Mouse (Mus musculus) erythroid progenitor cell, adult 5-6 weeks (primary cell): ENCODE results near the gene Sik1. TPM values are rescaled to one million over a fixed set of nuclear protein-coding genes. Genes with fewer than 3 reads are reported as not detected.

Source experiments
- ATAC-seq: replicated peaks from 2 replicates; pipeline ENCODE4 v1.8.0; 2016; ENCODE audit warnings: moderate number of reproducible peaks, mild to moderate bottlenecking, moderate TSS enrichment, inconsistent platforms; ENCODE audit not compliant: poor library complexity, low FRiP score, severe bottlenecking
- total RNA-seq, 2 experiments: library from RNA; stranded (forward) in 1 of 2; stranded (reverse) in 1 of 2; fragments of 150-400 nt in 1 of 2; fragments of 186-747, 209-891 nt in 1 of 2; gene quantifications; 2 replicates each; pipeline versions ENCODE4 v1.2.3 to v1.2.4; 2015 to 2017; ENCODE audit warnings: low replicate concordance in 2 of 2

Sik1 gene
- total RNA-seq, 2 experiments from 2014 or later: 5.9 to 9.2 TPM

DNA sequence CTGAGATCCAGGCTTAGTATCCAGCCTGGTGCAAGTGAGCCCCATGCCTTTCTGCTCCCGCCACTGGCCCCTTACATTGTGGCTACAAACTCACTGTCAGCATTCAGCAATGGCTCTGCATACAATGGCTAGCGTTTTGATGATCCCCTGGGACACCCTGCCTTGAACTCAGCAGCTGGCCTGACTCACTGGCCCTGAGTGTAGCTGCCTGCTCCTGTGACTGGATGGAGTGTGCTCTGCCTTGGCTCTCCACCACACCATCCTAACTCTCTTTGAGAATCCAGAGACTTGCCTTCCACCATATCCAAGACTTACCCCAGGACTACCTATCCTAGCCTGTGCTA, 19.4 kb downstream of the Sik1 start:
- no peak for ATAC-seq

DNA sequence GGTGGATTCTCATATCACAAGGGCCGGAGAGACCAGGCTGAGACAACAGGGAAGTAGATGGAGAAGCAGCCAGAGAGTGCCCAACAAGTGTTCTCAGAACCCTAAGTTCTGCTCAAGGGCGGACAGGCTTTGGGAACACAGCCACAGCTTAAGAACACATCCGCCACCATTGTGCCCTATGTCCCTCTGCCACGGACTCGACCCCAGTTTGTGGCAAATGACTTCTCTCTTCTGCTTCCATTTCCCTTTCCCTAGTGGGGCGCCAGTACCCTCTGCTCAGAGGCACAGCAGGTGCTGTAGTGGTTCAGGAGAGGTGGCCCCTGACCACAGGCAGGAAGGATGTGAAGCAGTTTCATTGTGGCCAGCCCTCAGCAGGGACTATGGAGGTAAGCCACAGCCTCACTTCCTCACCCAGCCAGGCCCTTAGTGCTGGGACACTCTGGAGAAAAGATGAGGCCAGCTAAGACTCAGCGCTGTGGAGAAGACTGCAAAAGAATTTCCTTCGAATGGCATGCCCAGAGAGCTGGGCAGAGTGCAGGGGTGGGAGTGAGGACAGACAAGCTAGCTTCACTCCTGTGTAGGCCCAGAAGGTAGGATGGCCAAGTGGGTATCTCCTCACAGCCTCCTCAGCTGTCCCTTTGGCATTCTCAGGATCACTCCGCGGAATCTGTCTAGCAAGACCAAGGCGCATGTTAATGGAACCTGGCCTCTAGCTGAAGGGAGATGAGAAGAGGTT, 19.9 kb downstream of the Sik1 start:
- ATAC-seq: no peak

DNA sequence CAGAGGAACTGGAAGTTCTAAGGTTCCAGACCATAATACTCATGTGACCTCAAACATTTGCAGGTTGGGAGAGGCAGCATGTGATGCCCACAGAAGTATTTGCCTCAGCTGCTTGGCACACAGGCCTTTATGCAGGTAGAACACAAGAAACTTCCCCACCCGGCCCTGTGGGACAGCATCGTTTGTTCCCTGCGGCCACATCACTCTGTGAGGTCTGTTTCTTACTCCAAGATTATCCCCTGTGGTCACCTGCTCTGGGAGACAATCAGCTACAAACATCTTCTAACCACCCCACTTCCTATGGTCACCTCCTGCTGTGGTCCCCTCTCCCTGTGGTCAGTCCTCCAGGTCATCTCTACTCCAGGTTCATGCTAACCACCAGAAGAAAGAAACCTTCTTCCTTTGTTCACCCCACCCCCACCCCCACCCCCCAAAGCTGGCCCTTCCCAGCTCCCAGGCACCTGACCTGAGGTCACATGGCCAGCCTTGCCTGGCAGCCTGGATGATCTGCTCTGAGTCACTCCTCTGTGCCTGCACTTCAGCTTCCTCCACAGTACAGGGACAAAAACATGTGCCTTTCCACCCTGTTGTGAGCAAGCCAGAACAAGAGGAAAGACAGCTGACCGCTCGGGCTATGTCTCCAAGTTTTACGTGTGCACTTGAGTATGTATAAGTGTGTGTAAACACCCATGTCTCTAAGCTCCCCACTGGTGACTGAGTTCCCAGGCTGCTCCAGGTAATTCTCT, 21.1 kb downstream of the Sik1 start:
- ATAC-seq: no peak

DNA sequence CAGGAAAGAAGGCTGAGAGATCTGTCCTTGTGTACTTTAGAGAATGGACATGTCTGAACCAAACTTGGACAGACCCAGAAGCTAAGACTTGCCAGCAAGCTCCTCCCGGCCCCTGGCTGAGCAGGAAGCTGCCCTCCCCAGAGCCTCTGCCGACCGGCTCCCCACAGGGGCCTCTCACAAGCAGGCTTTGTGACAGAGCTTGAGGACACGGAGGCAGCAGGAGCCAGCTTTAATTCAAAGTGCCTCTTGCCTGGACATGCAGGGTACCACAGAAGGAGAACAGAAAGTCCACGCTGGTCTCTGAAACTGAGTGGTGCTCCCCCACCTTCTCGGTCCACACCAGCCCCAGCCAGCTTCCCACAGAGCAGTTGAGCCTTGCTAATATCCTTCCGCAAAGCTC, 21.9 kb downstream of the Sik1 start:
- ATAC-seq: no peak

DNA sequence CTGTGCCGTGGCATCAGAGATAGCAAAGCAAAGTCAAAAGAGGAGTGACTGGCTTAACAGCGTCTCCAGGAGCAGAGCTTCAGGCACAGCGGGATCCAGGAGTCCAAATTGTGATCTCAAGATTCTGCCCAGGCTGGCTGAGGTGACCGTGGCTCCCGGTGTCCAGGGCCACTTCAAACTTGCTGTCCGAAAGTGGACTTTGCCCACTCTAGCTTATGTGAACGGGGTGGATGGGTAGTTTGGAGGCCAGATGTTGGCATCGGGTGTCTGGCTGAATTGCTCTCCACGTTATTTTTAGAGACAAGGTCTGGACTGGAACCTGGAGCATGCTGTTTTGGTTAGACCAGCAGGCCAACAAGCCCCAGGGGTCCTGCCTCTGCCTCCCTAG, 23.0 kb downstream of the Sik1 start:
- no peak for ATAC-seq

DNA sequence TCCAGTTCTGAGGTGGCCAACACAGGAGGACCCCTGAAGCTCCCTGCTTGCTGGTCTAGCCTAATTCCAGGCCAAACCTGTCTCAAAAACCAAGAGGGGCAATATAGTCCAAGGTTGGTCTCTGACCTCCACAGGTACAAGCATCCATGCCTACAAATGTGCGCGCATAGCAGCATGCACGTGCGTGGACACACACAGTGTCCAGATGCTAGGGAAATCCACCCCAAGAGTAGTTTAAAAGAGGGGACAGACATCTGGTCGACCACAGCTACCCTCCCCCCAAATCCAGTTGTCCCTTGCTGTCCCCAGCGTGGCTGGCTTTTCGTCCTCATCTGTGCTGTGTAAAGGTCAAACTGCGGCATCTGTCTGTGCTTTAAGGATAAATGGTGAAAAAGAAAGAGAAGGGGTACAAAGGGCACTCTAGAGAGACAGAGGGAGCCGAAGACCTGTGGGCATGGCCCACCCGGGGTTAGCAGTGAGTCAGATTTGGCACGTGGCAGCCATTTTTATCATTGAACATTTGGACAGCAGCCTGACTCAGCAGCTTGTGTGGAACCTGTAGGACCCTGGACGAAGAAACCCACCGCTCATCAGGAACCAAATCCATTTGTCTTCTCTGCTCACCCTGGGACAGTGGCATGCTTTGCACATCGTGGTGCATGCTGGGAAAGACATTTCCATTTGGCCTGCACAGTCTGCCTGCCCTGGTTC, 23.6 kb downstream of the Sik1 start:
- no peak for ATAC-seq

DNA sequence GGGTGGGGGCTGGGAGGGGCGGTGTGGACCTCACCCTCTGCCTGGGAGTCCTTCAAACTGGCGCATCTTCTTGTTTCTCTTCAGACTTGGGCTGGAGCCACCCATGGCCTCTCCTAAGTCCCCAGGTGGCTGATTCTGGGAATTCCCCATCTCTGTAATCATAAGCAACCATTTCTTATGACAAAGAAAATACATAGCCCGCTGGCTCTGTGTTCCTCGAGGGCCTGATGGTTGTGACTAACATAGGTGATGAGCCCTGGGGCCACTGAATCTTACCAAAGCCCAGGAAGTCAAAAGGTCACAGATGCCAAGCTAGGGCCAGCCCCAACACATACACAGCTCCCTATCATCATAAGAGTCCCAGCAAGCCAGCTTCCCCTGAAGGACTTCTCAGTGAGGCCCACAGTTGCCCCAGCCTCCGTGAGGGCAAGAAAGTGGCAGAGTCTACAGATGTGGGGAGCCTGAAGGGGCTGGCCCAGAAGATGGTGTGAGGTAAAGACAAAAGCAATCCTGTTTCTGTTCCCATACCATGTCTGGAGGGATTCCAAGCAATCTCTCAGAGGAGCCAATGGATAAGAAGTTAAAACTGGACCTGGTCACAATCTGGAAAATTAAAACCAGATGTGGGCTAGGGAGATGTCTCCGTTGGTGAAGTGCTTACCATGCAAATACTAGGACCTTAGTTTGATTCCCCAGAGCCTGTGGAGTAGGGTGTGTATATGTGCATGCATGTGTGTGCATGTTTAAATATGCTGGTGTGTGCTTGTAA, 24.3 kb downstream of the Sik1 start:
- ATAC-seq: no peak

DNA sequence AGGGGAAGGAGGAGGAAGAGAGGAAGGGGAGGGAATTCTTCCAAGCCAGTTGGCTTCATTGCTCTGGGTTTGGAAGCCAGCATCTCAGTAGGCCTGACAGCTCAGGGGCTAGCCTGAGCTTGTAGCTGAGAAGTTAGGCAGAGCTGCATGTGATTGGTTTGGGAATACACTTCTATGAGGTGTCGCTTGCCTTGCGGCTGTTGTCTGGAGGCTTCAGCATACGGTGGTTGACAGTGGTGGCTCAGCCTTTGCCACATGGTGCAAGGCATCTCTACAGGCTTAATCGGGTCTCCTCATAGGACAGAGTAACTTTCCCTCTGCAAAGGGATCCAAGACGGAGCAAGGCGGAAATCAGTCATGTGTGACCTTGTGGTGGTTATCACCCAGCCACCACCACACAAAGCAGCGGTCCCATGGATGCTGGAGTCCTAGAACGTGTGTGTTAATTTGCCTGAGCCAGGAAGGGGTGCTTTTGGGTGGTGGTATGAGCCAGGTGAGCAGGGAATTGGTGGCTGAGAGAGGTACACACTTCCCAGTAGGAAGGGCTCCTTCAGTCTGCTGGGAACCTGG, 25.0 kb downstream of the Sik1 start:
- no peak for ATAC-seq

DNA sequence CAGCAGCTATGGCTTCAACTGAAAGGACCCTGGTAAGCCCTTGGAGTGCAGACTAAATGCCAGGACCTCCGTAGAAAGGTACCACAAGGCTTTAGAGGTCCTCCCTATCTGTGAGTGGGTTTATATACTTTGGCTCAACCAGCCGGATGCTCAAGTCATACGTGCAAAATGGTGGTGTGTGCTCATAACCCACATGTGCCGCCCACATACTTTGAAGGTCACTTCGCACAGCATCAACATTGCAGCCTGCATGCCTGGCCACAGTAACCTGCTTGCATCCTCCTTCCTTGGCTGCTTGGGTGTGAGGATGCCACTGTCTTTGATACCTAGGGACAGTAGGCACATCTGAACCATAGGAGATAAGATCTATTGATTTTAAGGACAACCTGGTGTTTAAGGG, 26.7 kb downstream of the Sik1 start:
- ATAC-seq: no peak

DNA sequence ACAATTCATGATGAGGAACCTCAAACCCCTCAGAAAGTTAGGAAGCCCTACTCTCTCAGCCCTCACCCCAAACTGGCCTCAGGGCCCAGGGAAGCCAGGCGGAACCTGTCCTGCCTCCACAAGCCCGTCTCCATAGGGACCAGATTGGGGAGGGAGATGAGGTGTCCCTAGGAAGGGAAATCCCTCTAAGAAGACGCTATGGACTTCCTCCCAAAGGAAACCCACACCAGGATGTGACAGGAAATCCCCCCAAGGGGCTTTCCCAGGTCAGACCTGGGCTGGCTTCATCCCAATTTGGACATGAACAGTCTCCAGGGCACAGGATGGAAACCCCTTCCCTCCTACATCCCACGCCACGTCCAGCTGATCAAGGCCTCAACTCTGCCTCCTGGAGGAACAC, 27.5 kb downstream of the Sik1 start:
- ATAC-seq: no peak

DNA sequence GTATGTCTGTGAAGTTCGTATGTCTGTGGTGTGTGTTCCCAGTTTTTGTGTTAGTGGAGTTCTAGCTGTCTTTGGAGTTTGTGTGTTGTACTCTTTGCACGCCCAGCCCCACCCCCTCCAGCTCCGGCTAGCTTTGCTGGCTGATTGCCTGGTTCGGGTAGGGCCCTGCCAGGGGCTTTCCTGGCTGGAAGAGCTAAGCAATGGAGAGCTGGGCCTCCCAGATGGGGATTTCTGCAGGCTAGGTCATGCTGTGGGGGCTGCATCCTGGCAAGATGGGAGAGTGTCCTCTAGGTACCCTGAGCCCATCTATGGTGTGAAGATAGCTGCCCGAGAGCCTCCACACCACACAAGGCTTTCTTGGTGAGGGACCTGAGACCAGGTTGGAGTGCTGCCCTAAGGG, 28.4 kb downstream of the Sik1 start:
- no peak for ATAC-seq

DNA sequence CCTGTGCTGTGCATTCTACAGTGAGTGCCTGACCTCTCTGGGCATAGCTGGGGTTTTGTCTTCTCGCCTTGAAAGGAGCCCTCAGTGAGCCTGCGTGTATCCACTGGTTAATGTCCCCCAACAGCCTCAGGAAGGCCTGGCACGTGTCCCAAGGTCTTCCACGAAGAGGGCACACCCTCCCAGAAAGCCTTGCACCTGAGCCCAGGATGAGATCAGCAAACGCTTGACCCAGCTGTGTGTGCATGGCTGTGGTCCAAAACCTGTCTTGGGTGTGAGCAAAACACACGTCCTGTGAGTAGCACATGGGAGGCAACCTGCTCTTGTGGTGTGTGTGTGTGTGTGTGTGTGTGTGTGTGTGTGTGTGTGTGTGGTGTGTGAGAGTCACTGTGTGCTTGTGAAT, 28.9 kb downstream of the Sik1 start:
- ATAC-seq: no peak

DNA sequence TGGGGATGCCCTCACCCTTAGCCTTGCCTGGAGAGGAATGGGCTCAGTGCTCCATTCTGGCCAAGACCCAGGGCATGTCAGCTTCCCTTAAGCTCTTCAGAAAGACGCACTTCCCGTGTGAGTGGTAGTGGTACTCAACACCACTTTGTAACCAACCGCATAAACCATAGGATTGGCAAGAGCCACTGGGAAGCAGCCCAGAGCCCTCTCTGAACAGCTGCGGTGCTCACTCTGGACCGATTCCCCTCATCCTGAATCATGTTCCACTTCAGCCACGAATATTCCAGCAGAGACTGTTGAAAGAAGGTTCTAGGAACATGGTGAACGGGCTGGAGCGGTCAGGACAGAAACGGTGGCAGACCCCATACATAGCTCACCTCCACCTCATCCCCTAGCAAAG, 29.9 kb downstream of the Sik1 start:
- no peak for ATAC-seq

DNA sequence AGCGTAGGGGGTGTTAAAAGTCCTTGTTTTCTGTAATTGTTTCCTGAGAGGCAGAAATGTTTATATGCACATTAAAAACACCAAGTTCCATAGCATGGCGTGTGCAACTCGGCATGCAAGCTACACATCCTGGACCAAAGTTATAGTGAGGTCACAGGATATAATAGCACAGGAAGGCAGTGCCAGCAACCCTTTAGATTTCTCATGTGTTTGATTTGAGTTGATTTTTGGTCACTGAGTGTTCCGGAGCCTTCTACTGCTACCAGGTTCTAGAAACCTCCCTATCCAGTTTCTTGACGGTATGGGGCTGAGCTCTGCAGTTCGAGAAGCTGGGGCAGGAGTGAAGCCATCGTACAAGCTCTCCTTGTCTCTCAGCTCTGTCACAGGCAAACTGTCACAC, 30.8 kb downstream of the Sik1 start:
- ATAC-seq: no peak

DNA sequence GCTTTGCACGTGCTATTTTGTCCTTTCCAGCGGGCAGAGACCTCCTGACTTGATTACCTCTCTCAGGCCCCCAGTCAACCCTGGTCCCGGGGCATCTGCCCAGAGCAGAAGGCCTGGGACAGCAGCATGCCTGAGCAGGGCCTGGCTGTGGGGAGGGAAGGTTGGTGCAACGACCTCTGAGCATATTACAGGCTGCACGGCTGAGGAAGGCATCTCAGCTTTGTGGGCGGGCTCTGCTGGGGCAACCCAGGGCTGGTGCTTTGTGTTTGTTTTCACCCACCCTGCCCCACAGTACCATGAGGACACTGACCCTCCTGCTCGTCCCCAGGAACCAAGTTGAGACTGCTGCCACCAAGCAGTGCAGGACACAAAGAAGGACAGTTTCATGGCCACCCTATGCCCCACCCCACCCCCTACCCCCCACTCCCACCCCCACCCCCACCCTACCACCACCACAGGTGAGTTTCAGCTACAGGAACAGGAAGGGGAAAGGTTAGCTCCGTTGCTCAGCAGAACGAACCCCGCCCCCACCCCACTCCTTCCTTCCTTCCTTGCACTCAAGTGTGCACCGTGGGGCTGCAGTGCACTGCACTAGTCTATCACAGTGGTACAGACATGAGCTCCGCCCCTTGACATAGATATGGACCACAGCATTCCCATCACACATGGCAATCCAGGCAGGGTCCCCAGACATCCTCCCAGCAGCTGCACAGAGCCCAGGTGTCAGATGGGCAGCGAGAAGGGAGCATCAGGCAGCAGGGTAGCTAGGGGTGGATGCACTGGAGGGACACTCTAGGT, 34.3 kb downstream of the Sik1 start:
- no peak for ATAC-seq

DNA sequence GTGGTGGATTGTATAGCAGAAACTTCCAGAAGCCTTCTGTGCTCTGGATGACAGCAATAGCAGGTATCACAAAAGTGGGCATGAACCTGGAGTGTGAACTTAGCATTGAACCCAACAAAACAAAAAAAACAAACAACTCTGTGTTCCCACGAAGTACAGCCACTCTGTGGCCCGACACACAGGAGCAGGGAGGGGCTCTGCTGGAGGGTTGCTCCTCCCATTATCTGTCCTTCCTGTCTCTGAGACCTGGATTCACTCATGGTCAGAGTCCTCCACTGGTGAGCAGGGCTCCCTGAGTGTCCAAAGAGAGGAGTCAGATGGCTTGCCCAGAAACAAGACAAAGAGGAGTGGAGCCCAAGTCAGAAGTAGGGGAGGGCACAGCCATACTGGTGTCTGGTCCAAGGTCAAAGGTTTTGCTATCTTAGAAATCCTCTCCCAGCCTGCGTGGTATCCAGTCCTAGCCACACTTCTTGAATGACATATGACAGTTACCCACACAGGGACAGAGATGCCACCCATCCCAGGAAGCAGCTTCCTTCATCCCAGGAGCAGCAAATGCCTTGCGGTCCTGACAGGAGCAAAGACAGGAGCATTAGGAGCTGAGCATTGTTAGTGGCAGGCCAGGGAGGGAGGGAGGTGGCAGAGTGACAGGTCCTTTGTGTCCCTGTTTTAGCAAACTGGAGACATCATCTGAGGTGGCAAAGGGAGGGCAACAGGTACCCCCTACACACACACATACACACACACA, 35.3 kb downstream of the Sik1 start:
- no peak for ATAC-seq

DNA sequence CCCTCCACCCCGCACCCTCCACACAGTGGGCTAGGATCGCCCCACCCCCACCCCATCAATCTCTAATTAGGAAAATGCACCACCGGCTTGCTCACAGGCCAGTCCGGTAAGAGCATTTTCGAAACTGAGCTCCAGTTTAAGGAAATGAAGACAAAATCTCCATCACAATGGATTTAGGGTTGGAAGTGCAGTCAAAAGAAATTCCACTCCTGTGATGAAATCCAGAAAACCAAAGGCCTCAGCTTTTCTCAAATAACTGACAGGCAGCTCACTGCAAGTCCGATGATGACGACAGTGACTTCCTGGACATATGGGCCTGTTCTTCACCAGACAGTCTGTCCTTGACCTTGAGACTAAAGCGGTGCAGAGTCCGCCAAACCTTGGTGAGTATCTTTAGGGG, 36.2 kb downstream of the Sik1 start:
- ATAC-seq: no peak

DNA sequence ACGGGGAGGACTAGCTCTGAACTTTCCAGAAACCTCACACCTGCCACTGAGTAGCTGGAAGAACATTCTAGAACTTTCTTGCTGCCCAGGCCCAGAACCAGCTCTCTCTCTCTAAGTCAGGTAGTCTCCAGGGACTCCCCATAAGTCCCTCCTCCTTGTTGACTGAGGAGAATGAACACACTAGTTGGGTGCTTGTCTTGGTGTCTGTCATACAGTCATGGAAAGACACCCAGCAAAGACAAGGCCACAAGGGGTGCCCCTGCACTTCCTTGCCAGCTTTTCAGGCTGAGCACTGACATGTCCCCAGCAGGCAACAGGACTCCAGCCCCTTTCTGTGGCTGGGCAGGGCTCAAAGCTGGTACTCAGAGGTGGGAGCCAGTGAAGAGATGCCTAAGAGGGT, 37.8 kb downstream of the Sik1 start:
- no peak for ATAC-seq

DNA sequence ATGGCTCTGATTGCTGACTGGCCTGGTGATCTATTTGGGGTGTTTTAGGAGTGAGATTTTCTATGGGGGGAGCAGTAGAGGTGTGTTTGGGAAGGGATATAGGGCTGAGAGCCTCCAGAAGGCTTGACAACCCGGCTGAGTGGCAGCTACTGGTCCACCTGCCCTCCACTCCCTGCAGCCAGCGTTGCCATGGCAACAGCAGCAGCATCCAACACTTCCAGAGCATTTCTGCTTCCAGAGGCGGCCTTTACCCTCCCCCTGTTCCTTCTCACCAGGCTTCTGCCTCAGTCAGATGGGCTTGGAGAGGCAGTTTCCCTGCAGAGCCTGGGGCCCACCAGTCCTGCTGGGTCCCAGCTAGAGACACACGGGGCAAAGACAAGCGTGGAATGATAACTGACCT, 38.4 kb downstream of the Sik1 start:
- ATAC-seq: no peak
